Mouse (Mus musculus) ES-Bruce4 (cell line): Measurements from ENCODE around the gene Rad21l. TPM values are rescaled to one million over a fixed set of nuclear protein-coding genes. Genes with fewer than 3 reads are reported as not detected.

Source experiments
- H3K27ac ChIP-seq: 2 replicates; pipeline ENCODE4 v1.5.1; 2012; ENCODE audit warnings: low read length, inconsistent platforms; ENCODE audit not compliant: insufficient read depth
- H3K27me3 ChIP-seq: 2 replicates; pipeline ENCODE4 v1.6.1; 2012; ENCODE audit warnings: mild to moderate bottlenecking, low read length, inconsistent platforms; ENCODE audit not compliant: control insufficient read depth, poor library complexity, insufficient read depth, severe bottlenecking
- H3K36me3 ChIP-seq: 2 replicates; pipeline ENCODE4 v1.6.1; 2012; ENCODE audit warnings: inconsistent platforms, mild to moderate bottlenecking, low read length, moderate library complexity; ENCODE audit not compliant: control insufficient read depth, poor library complexity, insufficient read depth, severe bottlenecking
- H3K4me1 ChIP-seq: one replicate; pipeline ENCODE4 v1.8.1; 2011; ENCODE audit warnings: low read length; ENCODE audit not compliant: control insufficient read depth, insufficient read depth
- H3K4me3 ChIP-seq: 2 replicates; pipeline ENCODE4 v1.5.1; 2011; ENCODE audit warnings: low read depth, mild to moderate bottlenecking, low read length
- H3K9ac ChIP-seq: 2 replicates; pipeline ENCODE4 v1.6.1; 2012; ENCODE audit warnings: low read depth, mild to moderate bottlenecking, inconsistent platforms; ENCODE audit not compliant: poor library complexity, severe bottlenecking
- H3K9me3 ChIP-seq: replicated peaks from 2 replicates; pipeline ENCODE4 v1.6.1; 2012; ENCODE audit warnings: mild to moderate bottlenecking, low read length, inconsistent platforms; ENCODE audit not compliant: control insufficient read depth, poor library complexity, insufficient read depth, severe bottlenecking
- CTCF ChIP-seq: IDR thresholded peaks from one replicate; pipeline ENCODE4 v1.8.1; 2011; ENCODE audit warnings: low read depth, low read length
- EP300 ChIP-seq: IDR thresholded peaks from 2 replicates; pipeline ENCODE4 v1.6.1; 2011; ENCODE audit warnings: low read depth, low read length; ENCODE audit not compliant: insufficient read depth
- POLR2A ChIP-seq: IDR thresholded peaks from one replicate; pipeline ENCODE4 v1.8.1; 2011; ENCODE audit warnings: low read length; ENCODE audit not compliant: insufficient read depth
- polyA plus RNA-seq: library from polyadenylated mRNA; stranded (reverse); fragments of >200 nt; gene quantifications from 2 replicates; pipeline ENCODE4 v1.2.4, GENCODE M21; 2011; ENCODE audit warnings: low read depth; ENCODE audit not compliant: missing spikeins, insufficient read depth, insufficient read length

The Rad21l gene
- polyA plus RNA-seq = 0.41 TPM in 1 of 2 replicates, not detected in the other

DNA sequence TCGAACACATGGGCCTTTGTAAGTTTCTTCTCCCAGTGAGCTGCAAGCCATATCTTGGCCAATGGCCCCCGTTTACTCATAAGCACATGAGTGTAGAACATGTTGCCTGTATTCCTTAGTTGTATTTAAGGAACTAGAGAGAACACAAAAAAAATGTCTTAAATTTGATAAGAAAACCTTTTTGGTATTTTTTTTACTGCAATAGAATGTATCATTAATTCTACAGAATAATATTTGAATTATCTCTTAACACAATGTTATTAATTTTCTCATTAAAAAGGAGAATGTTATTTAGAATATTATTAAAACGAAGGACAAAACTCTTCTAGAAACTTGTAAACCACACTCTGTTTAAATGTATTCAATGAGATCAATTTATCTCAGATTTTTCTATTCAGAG lies at the start of gene Rad21l:
Gene Rad21l (minus strand): TSS at position 101 of the 400 bp plus-strand sequence.
- no peak within 1 kb of the TSS for H3K27ac ChIP-seq
- H3K9ac ChIP-seq = no peak within 1 kb of the TSS
- H3K27me3 ChIP-seq = 0 out of 2 replicates have a peak, but pooled peaks cover 1% of the 10 kb centered on the region
- H3K4me3 ChIP-seq = no peak within 1 kb of the TSS
- H3K36me3 ChIP-seq = no peaks in the 10 kb centered on the region
- no peaks in the 10 kb centered on the region for H3K9me3 ChIP-seq
- TF ChIP-seq EP300 (no peak), POLR2A (no peak), CTCF (no peak)
- H3K4me1 ChIP-seq = no peaks in the 10 kb centered on the region

DNA sequence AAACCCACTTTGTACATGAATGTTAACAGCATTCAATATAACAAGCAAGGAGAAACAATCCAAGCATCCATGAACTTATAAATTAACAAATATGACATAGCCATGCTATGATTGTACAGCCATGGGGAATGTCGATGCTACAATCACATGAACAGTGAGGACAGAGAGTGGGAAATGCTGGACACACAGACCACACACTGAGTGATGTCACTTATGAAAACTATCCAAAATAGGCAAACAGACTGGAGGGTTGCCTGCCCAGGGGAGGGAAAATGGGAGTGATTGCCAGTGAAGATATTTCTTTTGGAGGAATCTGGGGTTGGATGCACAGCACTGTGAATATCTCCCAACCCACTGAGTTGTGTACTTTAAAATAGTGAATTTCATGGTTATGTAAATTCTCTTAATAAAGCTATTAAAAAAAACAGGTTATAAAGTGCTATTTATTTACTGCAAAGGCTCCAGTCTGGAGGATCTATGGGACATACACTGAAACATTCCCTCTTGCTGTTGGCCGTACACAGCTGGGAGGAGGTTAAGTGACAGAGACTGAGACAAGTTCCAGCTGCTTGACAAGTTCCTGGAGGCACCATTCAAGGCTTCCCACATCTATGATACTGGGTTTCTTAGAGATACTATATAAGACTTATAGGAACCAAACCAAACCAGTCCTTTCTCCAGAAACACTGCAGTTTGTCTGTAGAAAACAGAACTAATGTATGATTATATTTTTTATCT lies 48.2 kb upstream of the Rad21l start:
- TF ChIP-seq CTCF (no peak), POLR2A (no peak), EP300 (no peak)
- Histone ChIP-seq H3K4me1 (no peaks in the 10 kb centered on the region), H3K36me3 (peaks cover 18% of the 10 kb centered on the region), H3K27ac (no peak overlapping the region), H3K27me3 (no peaks in the 10 kb centered on the region), H3K4me3 (no peak overlapping the region), H3K9ac (no peak overlapping the region), H3K9me3 (no peaks in the 10 kb centered on the region)

DNA sequence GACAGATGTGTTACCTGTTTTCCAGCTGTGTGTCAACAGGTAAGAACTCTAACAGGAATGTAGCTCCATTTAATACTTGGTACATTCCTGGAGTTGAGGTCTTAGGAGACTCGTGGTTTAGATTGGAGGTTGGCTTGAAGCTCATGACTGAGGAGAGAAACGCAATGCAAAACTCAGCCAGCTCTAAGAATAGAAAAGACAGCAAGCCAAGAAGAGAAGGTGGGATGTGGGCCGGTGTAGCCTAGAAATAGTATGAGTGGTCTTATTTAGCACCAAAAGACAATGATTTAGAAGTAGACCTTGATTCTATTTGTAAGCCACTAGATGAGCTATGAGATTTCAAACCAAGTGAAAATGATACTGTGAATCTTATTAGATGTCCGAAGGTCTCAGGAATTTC lies 47.2 kb upstream of the Rad21l start:
- TF ChIP-seq EP300 = no peak
- no peak for TF ChIP-seq POLR2A
- no peak for TF ChIP-seq CTCF
- Histone ChIP-seq H3K9ac (no peak overlapping the region), H3K4me3 (no peak overlapping the region), H3K36me3 (peaks cover 18% of the 10 kb centered on the region), H3K27ac (no peak overlapping the region), H3K4me1 (no peaks in the 10 kb centered on the region), H3K27me3 (no peaks in the 10 kb centered on the region), H3K9me3 (no peaks in the 10 kb centered on the region)

DNA sequence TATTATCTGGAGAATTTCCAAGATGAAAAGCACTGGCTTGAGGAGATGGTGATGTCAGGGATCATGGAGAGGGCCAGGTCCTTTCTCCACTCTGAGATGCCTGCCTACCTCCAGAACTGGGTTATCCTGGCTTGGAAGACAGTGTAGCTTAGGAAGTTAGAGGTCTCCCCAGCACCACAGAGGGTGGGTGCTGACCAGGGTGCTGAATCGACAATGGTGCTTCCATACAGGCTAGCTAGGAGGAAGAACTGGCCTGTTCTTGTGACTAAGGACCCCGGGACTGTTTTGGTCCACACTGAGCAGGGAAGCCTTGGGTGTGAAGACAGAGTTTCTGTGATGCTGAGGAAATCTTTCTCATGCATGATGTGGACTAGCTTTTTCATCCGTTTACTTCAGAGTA lies 44.3 kb upstream of the Rad21l start:
- H3K4me1 ChIP-seq = no peaks in the 10 kb centered on the region
- H3K9me3 ChIP-seq = no peaks in the 10 kb centered on the region
- H3K4me3 ChIP-seq = no peak overlapping the region
- no peaks in the 10 kb centered on the region for H3K27me3 ChIP-seq
- H3K9ac ChIP-seq = no peak overlapping the region
- TF ChIP-seq POLR2A (no peak), EP300 (no peak), CTCF (no peak)
- no peaks in the 10 kb centered on the region; the same call in 1 of the 2 replicates for H3K36me3 ChIP-seq
- H3K27ac ChIP-seq = no peak overlapping the region

GRCm38 (mm10) chr2:151702851-151703190 lies 34.5 kb upstream of the Rad21l start:
- peak overlapping the region; percentile 72 for H3K4me3 ChIP-seq
- H3K9me3 ChIP-seq = no peaks in the 10 kb centered on the region
- H3K36me3 ChIP-seq = no peaks in the 10 kb centered on the region
- H3K27ac ChIP-seq = no peak overlapping the region
- peaks cover 13% of the 10 kb centered on the region for H3K27me3 ChIP-seq
- H3K9ac ChIP-seq = peak overlapping the region; percentile 66
- TF ChIP-seq CTCF (no peak), EP300 (no peak), POLR2A (no peak)
- no peaks in the 10 kb centered on the region for H3K4me1 ChIP-seq

DNA sequence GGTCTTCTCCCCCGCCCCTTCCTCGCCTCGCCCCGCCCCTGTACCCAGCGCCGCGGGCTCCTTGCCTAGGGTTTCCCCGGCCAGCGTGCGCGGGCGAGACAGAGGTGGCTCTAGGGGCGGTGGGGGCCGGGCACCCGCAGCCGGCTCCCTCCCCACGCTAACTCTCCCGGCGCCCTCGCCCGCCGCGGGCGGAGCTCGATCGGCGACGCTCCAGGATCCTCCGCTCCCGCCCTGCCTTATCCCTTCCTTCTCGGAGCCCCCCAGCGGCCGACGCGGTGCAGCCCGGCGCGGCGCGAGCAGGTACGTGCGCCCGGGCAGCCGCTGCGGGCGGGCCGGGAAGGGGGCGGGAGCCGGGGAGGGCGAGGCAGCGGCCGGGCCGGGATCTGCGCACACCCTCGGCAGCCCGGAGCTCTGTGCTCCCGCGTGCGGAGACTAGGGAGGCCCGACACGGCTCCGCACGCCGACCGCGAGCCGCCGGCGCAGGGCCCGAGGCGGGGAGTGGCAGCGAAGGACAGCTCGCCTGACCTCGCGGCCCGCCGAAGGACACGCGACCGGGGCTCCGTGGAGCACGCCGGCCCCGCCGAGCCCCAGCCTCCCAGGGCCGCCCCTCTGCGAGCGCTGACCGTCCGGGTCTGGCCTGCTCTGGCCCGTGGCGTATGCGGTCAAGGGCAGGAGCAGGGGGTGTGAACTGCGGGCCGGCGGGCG lies 34.0 kb upstream of the Rad21l start:
- no peak overlapping the region for H3K27ac ChIP-seq
- no peaks in the 10 kb centered on the region for H3K4me1 ChIP-seq
- H3K4me3 ChIP-seq = peak overlapping the region; percentile 72

More for the DNA sequence above, 34.0 kb upstream of the Rad21l start:
- TF ChIP-seq CTCF (no peak), EP300 (no peak), POLR2A (no peak)
- peak overlapping the region; percentile 66 for H3K9ac ChIP-seq
- peaks cover 13% of the 10 kb centered on the region for H3K27me3 ChIP-seq
- H3K9me3 ChIP-seq = no peaks in the 10 kb centered on the region
- H3K36me3 ChIP-seq = no peaks in the 10 kb centered on the region
